ENCODE assay signal across 1 mouse cellular context in the genomic region with DNA sequence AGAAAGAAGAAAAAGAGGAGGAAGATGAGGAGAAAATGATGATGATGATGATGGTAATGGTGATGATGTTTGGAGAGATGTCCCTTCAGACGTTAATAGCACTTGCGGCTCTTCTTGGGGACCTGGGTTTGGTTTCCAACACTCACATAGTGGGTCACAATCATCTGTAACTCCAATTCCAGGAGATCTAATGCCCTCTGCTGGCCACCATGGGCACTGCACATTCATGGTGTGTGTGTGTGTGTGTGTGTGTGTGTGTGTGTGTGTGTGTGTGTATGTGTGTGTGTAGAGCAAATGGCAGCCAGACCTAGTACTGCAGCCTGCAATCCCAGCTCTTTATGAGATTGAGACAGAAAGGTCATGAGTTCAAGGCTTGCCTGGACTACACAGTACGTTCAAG.
TF ChIP-seq lines count a peak whose summit lies in the region.

No protein-coding gene starts in this region.

TF ChIP-seq in MEL, 35 proteins besides CTCF, POLR2A, EP300 and RAD21:
- no peak for TF ChIP-seq CHD1 (IDR thresholded peaks at IDR 0.05; ENCODE audit: low read depth, low read length)
- no peak for TF ChIP-seq TBP (IDR thresholded peaks at IDR 0.05; ENCODE audit: low read depth, low read length)
- TF ChIP-seq MAFK (IDR thresholded peaks at IDR 0.05; ENCODE audit: borderline replicate concordance, low read depth, low read length): no peak
- TF ChIP-seq HCFC1 (IDR thresholded peaks at IDR 0.05; ENCODE audit: low read depth, low read length): no peak
- no peak for TF ChIP-seq SMC3 (IDR thresholded peaks at IDR 0.05; ENCODE audit: low read depth, low read length)
- TF ChIP-seq RCOR1 (IDR thresholded peaks at IDR 0.05; ENCODE audit: low read depth, low read length): no peak
- no peak for TF ChIP-seq TAL1 (IDR thresholded peaks at IDR 0.05; ENCODE audit: low read length)
- TF ChIP-seq ZC3H11A (IDR thresholded peaks at IDR 0.05; ENCODE audit: low read depth, low read length): no peak
- TF ChIP-seq UBTF (IDR thresholded peaks at IDR 0.05; ENCODE audit: borderline replicate concordance, insufficient read depth, low read depth, low read length): no peak
- no peak for TF ChIP-seq TCF12 (IDR thresholded peaks at IDR 0.05; ENCODE audit: low read depth, low read length)
- no peak for TF ChIP-seq ZNF384 (IDR thresholded peaks at IDR 0.05; ENCODE audit: low read depth, low read length)
